Mouse (Mus musculus) kidney, embryonic 16.5 days (tissue): ENCODE results near the gene Zc3h6. TPM values are rescaled to one million over a fixed set of nuclear protein-coding genes. Genes with fewer than 3 reads are reported as not detected.

Experiments used
- ATAC-seq: fragments of 200-750 bp; cut with Nextera tagmentation; 2 replicates; pipeline ENCODE4 v1.8.0; 2017; ENCODE audit warnings: moderate TSS enrichment; ENCODE audit not compliant: low FRiP score, low TSS enrichment
- H3K27ac ChIP-seq: fragments of 300-500 bp; sonication (generic); 2 replicates; pipeline ENCODE4 v1.5.1; 2014; ENCODE audit warnings: low read length
- H3K27me3 ChIP-seq: fragments of 300-500 bp; sonication (generic); 2 replicates; pipeline ENCODE4 v1.6.1; 2014; ENCODE audit warnings: low read length, control low read depth, mixed read lengths; ENCODE audit not compliant: insufficient read depth
- H3K36me3 ChIP-seq: fragments of 300-500 bp; sonication (generic); 2 replicates; pipeline ENCODE4 v1.6.1; 2014; ENCODE audit warnings: low read length, control low read depth, mixed read lengths; ENCODE audit not compliant: insufficient read depth
- H3K4me1 ChIP-seq: fragments of 300-500 bp; sonication (generic); 2 replicates; pipeline ENCODE4 v1.6.1; 2014; ENCODE audit warnings: low read length, control low read depth, mixed read lengths; ENCODE audit not compliant: insufficient read depth
- H3K4me2 ChIP-seq: fragments of 300-500 bp; sonication (generic); replicated peaks from 2 replicates; pipeline ENCODE4 v1.6.1; 2014; ENCODE audit warnings: low read depth, low read length
- H3K4me3 ChIP-seq: fragments of 300-500 bp; sonication (generic); 2 replicates; pipeline ENCODE4 v1.5.1; 2014; ENCODE audit warnings: mild to moderate bottlenecking, low read length
- H3K9ac ChIP-seq: fragments of 300-500 bp; sonication (generic); replicated peaks from 2 replicates; pipeline ENCODE4 v1.6.1; 2014; ENCODE audit warnings: low read length
- H3K9me3 ChIP-seq: fragments of 300-500 bp; sonication (generic); 2 replicates; pipeline ENCODE4 v1.6.1; 2016; ENCODE audit warnings: low read length, control low read depth
- WGBS: fragments of 180-500 bp; shearing (Covaris S2); extraction: QIAGEN DNeasy Blood & Tissue Kit; methylation state at CpG from one replicate; pipeline ENCODE4 v1.1.7; 2014; 5-methylcytosine and 5-hydroxymethylcytosine counted together
- polyA plus RNA-seq: library from polyadenylated mRNA; unstranded; fragments of >200 nt; fragmentation: Nextera tagmentation; extraction: Ambion mirVana; gene quantifications from 2 replicates; pipeline ENCODE4 v1.2.1, GENCODE M21; 2015

Zc3h6 gene
- 1.4 and 2.3 TPM in 2 replicates for polyA plus RNA-seq

- WGBS, result under 1% methylated on average over 65 of the region's 65 CpGs
- Histone ChIP-seq H3K9ac (peak within 1 kb of the TSS; percentile 99), H3K4me3 (peak within 1 kb of the TSS; percentile 95), H3K27ac (peak within 1 kb of the TSS; percentile 100), H3K9me3 (no peaks in the 10 kb centered on the region), H3K36me3 (no peaks in the 10 kb centered on the region), H3K27me3 (no peaks in the 10 kb centered on the region), H3K4me1 (peaks cover 13% of the 10 kb centered on the region), H3K4me2 (peak within 1 kb of the TSS; percentile 67)
- peak; percentile 98 for ATAC-seq
Measured at GRCm38 (mm10) chr2:128966641-128967580, at the start of gene Zc3h6. TSS of gene Zc3h6 (plus strand) at chr2:128967402.

- ATAC-seq, result no peak
Measured at GRCm38 (mm10) chr2:128924799-128925198, 42.4 kb upstream of the Zc3h6 start.

GRCm38 (mm10) chr2:128928446-128928845, 38.8 kb upstream of the Zc3h6 start:
- Histone ChIP-seq H3K9me3 (no peaks in the 10 kb centered on the region), H3K27me3 (no peaks in the 10 kb centered on the region), H3K4me2 (no peak overlapping the region), H3K4me1 (no peaks in the 10 kb centered on the region), H3K9ac (no peak overlapping the region), H3K27ac (no peak overlapping the region), H3K36me3 (peaks cover 21% of the 10 kb centered on the region), H3K4me3 (no peak overlapping the region)
- WGBS, result 90% methylated on average over 3 of the region's 3 CpGs
- no peak for ATAC-seq

More at GRCm38 (mm10) chr2:128924799-128925198, 42.4 kb upstream of the Zc3h6 start:
- Histone ChIP-seq H3K36me3 (peaks cover 11% of the 10 kb centered on the region), H3K9me3 (no peaks in the 10 kb centered on the region), H3K9ac (no peak overlapping the region), H3K4me1 (no peaks in the 10 kb centered on the region), H3K4me3 (no peak overlapping the region), H3K4me2 (no peak overlapping the region), H3K27me3 (no peaks in the 10 kb centered on the region), H3K27ac (no peak overlapping the region)
- 59% methylated on average over 4 of the region's 4 CpGs for WGBS

GRCm38 (mm10) chr2:128930704-128931103, 36.5 kb upstream of the Zc3h6 start:
- Histone ChIP-seq H3K27me3 (no peaks in the 10 kb centered on the region), H3K9ac (no peak overlapping the region), H3K4me3 (no peak overlapping the region), H3K9me3 (no peaks in the 10 kb centered on the region), H3K4me1 (no peaks in the 10 kb centered on the region), H3K36me3 (peaks cover 24% of the 10 kb centered on the region), H3K4me2 (no peak overlapping the region), H3K27ac (no peak overlapping the region)
- ATAC-seq, result no peak

- H3K9ac ChIP-seq, result no peak overlapping the region
- H3K4me1 ChIP-seq, result no peaks in the 10 kb centered on the region
- no peaks in the 10 kb centered on the region for H3K27me3 ChIP-seq
- H3K4me3 ChIP-seq, result no peak overlapping the region
- no peak for ATAC-seq
- H3K4me2 ChIP-seq, result no peak overlapping the region
- H3K9me3 ChIP-seq, result no peaks in the 10 kb centered on the region
- no peak overlapping the region for H3K27ac ChIP-seq
- H3K36me3 ChIP-seq, result peaks cover 13% of the 10 kb centered on the region; the same call in 1 of the 2 replicates
- WGBS, result 85% methylated on average over 3 of the region's 3 CpGs
Measured at GRCm38 (mm10) chr2:128936256-128936655, 30.9 kb upstream of the Zc3h6 start.

- WGBS, result 1% methylated on average over 65 of the region's 65 CpGs
Measured at GRCm38 (mm10) chr2:128943538-128944528, 23.4 kb upstream of the Zc3h6 start, which contains the start of gene Zc3h8. TSS of gene Zc3h8 (minus strand) at chr2:128944077.

GRCm38 (mm10) chr2:128947962-128948588, 19.1 kb upstream of the Zc3h6 start:
- Histone ChIP-seq H3K9me3 (no peaks in the 10 kb centered on the region), H3K4me3 (no peak overlapping the region), H3K27ac (no peak overlapping the region), H3K36me3 (no peaks in the 10 kb centered on the region), H3K4me2 (no peak overlapping the region), H3K27me3 (no peaks in the 10 kb centered on the region), H3K9ac (no peak overlapping the region), H3K4me1 (peaks cover 2% of the 10 kb centered on the region)
- 28% methylated on average over 6 of the region's 6 CpGs for WGBS
- 0 out of 2 replicates have a peak, but pooled peaks have one; percentile 40 for ATAC-seq

More at GRCm38 (mm10) chr2:128943538-128944528, 23.4 kb upstream of the Zc3h6 start, which contains the start of gene Zc3h8:
- H3K36me3 ChIP-seq, result peaks cover 3% of the 10 kb centered on the region; the same call in 1 of the 2 replicates
- peaks cover 5% of the 10 kb centered on the region for H3K4me1 ChIP-seq
- H3K9me3 ChIP-seq, result no peaks in the 10 kb centered on the region
- peak within 1 kb of the TSS; percentile 91 for H3K27ac ChIP-seq
- H3K4me2 ChIP-seq, result peak within 1 kb of the TSS; percentile 77
- peak within 1 kb of the TSS; percentile 82 for H3K4me3 ChIP-seq
- H3K9ac ChIP-seq, result peak within 1 kb of the TSS; percentile 76
- no peaks in the 10 kb centered on the region for H3K27me3 ChIP-seq
- ATAC-seq, result peak; percentile 94

GRCm38 (mm10) chr2:128954186-128954585, 13.0 kb upstream of the Zc3h6 start:
- H3K9me3 ChIP-seq, result no peaks in the 10 kb centered on the region
- no peak overlapping the region for H3K27ac ChIP-seq
- no peak overlapping the region for H3K4me3 ChIP-seq
- no peak overlapping the region for H3K9ac ChIP-seq
- no peaks in the 10 kb centered on the region for H3K4me1 ChIP-seq
- no peaks in the 10 kb centered on the region for H3K27me3 ChIP-seq
- no peak overlapping the region for H3K4me2 ChIP-seq
- H3K36me3 ChIP-seq, result no peaks in the 10 kb centered on the region
- ATAC-seq, result no peak

- 32% methylated on average over 5 of the region's 5 CpGs for WGBS
Measured at GRCm38 (mm10) chr2:128965505-128966105, 1.6 kb upstream of the Zc3h6 start.

More at GRCm38 (mm10) chr2:128965505-128966105, 1.6 kb upstream of the Zc3h6 start:
- no peaks in the 10 kb centered on the region for H3K36me3 ChIP-seq
- peak overlapping the region; percentile 77 for H3K27ac ChIP-seq
- peak overlapping the region; percentile 29; the same call in 1 of the 2 replicates for H3K4me2 ChIP-seq
- H3K27me3 ChIP-seq, result no peaks in the 10 kb centered on the region
- no peaks in the 10 kb centered on the region for H3K9me3 ChIP-seq
- no peak for ATAC-seq
- H3K4me3 ChIP-seq, result no peak overlapping the region
- peaks cover 13% of the 10 kb centered on the region for H3K4me1 ChIP-seq
- peak overlapping the region; percentile 35; the same call in 1 of the 2 replicates for H3K9ac ChIP-seq
